Mouse (Mus musculus) layer of hippocampus, adult 2 months (tissue): ENCODE measurements at regions not wholly inside any gene's neighbourhood (a gene's known extent, or its start where the extent isn't known, plus 50 kb on each side); places are given as distances from the start of the nearest gene placed in this dataset.
A peak's percentile ranks its signal among the peaks of the same experiment; 100 is the strongest.
"Not testable (repeated sequence)": the region's sequence is repeated elsewhere in the genome, so short reads cannot be mapped to it uniquely, and the experiment has no call there.

ENCODE experiments used
- DNase-seq, 2 experiments: peaks; one replicate each; pipeline ENCODE4 v3.0.0; 2022; ENCODE audit warnings: low spot score in 2 of 2
- H3K27ac ChIP-seq: fragments of 200-600 bp; 2 replicates; pipeline ENCODE4 v1.8.1; 2022
- H3K4me3 ChIP-seq: fragments of 200-600 bp; 2 replicates; pipeline ENCODE4 v1.8.1; 2022; ENCODE audit warnings: mild to moderate bottlenecking
- CTCF ChIP-seq: fragments of 200-600 bp; conservative IDR thresholded peaks from 2 replicates; pipeline ENCODE4 v1.8.1; 2022; ENCODE audit warnings: antibody characterized with exemption, mild to moderate bottlenecking, moderate library complexity

DNA sequence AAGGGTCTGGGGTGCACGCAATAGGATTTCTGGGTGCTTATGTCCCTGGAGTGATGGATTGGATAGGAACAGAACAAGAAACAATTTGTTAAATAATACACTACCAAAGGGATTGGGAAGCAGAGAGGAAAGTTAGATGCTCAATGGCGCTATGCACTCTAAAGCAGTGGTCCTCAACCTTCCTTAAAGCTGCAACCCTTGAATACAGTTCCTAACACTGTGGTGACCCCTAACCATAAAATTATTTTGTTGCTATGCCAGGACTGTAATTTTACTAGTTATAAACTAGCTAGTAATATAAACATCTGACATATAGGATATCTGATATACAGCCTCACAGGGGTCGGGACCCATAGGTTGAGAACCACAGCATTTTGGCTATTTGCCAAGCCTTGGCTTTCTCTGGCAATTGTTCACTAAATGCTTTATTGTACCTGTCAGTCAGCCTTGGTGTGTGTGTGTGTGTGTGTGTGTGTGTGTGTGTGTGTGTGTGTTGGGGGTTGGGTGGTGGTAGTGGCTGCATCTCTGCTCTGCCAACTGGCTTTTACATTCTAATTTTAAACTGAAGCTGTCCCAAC is 193.8 kb upstream of the Ccdc54 start:
- no peak overlapping the region for H3K4me3 ChIP-seq
- H3K27ac ChIP-seq, result no peak overlapping the region
- TF ChIP-seq CTCF, result no peak
- DNase-seq, result no peak

- TF ChIP-seq CTCF, result no peak
- H3K27ac ChIP-seq, result no peak overlapping the region
- DNase-seq, result no peak
- H3K4me3 ChIP-seq, result no peak overlapping the region
These were observed 193.1 kb upstream of the Ccdc54 start for GRCm38 (mm10) chr16:50783784-50784650.

- Histone ChIP-seq H3K4me3 (no peak overlapping the region), H3K27ac (no peak overlapping the region)
- TF ChIP-seq CTCF, result no peak
- no peak for DNase-seq
These were observed 192.3 kb upstream of the Ccdc54 start for GRCm38 (mm10) chr16:50783240-50783639.

DNA sequence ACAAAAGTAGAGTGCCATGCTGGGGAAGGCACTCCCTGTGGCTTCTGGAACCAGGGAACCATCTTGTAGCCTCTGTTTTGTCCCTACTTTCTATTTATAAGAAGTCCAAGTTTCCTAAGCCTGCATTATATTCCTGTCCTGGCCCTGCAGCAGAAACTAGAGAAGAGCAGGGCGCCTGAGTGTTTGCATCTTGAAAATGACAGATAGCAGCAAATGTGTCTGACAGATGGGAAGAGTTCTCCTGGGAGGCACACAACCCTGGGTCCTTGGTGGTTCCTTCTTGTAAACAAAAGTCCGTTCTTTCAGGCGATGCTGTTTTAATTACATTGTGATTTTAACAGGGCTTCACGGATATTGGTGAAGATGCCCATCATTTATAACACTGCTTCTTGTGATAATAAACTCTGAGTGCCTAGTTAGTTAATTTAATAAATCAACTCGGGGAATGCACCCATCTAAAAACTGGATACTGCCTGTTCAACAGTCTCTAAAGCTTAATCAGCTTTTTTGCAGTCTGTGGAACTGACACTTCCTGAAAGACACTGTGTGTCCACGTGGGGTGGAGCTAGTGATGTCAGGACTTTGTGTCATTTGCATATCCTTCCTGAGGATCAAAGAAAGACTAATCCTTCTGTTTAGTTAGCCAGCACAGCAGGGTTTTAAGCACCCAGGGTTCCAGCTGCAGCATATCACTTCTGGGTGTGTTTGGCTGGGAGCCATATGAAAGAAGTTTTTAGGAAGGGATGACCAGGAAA is 188.3 kb upstream of the Ccdc54 start:
- no peak overlapping the region for H3K27ac ChIP-seq
- H3K4me3 ChIP-seq, result no peak overlapping the region
- no peak for TF ChIP-seq CTCF
- DNase-seq, result no peak

GRCm38 (mm10) chr16:50774699-50775098 is 183.7 kb upstream of the Ccdc54 start:
- not testable (repeated sequence) for H3K27ac ChIP-seq, H3K4me3 ChIP-seq, DNase-seq

DNA sequence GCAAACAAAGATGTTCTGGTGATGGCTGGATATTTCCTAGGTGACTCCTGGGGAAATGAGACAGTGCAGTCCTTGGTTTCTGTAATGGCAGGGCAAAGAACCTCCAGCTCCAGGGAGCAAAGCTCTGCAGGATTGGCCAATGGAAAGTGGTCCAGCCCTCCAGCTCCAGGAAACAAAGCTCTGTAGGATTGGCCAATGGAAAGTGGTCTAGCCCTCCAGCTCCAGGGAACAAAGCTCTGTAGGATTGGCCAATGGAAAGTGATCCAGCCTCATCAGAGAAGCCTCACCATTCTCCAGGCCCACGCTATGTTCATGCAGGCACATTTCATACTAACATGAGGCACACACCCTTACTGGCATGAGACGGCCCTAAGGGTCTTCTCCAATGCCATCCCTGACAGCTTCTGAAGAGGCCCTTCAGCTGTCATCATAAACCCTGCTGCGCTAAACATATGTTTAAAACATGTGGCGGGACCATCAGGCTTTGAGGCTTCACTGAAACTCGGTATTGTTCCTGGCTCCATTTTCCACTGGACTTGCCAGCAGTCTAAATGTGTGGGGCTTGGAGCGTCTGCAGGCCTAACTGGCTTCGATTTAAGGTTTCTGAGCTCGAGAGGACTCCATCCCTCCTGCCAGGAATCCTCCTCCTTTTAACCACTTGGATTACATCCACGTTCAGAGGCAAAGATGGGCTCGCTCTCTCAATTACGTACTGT is 175.3 kb upstream of the Ccdc54 start:
- TF ChIP-seq CTCF, result no peak
- no peak overlapping the region for H3K27ac ChIP-seq
- no peak overlapping the region for H3K4me3 ChIP-seq
- peak; percentile 26 for DNase-seq

DNA sequence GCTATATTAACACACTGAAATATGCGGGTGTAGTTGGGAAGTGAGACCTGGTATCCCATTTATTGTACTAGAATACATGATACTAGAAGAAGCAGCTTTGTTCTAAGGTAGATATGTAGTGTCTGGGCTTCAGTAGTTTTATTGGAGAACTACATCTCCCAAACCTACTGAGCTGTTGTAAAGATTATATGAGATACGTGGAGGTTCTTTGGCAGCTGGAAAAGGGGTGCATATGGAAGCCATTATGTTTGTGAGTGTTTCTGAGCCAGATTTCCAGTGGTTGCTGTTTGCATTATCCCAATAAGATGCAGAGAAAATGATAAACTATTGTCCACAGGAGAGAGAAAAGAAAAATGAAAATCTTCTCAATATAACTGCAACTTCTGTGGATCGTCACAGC is 171.1 kb upstream of the Ccdc54 start:
- no peak overlapping the region for H3K27ac ChIP-seq
- no peak for TF ChIP-seq CTCF
- no peak for DNase-seq
- H3K4me3 ChIP-seq, result no peak overlapping the region

- Histone ChIP-seq H3K27ac (no peak overlapping the region), H3K4me3 (no peak overlapping the region)
- TF ChIP-seq CTCF, result no peak
- no peak for DNase-seq
These were observed 169.0 kb upstream of the Ccdc54 start for GRCm38 (mm10) chr16:50759979-50760378.

DNA sequence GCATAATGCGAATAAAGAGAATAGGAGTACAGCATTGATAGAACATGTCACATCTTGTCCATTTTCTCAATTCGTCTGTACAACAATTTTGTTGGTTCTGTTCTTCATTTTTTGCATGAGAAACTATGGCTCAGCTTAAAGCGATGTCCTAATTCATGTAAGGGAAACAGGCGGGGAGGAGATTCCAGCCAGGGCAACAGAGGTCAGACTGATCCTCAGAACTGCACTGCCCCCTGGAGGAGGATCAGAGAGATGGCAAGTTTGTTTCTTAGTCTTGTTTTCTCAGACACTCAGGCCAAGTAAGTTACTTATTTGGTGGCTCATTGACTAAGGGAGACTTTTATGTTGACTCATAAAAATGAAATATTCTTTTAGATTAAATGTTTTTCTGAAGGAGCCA is 165.7 kb upstream of the Ccdc54 start:
- DNase-seq, result no peak
- peak; percentile 79 for TF ChIP-seq CTCF

GRCm38 (mm10) chr16:50753612-50754389 is 162.8 kb upstream of the Ccdc54 start:
- H3K27ac ChIP-seq, result no peak overlapping the region
- H3K4me3 ChIP-seq, result no peak overlapping the region
- no peak for TF ChIP-seq CTCF

More for the DNA sequence above, 165.7 kb upstream of the Ccdc54 start:
- Histone ChIP-seq H3K27ac (no peak overlapping the region), H3K4me3 (no peak overlapping the region)

DNA sequence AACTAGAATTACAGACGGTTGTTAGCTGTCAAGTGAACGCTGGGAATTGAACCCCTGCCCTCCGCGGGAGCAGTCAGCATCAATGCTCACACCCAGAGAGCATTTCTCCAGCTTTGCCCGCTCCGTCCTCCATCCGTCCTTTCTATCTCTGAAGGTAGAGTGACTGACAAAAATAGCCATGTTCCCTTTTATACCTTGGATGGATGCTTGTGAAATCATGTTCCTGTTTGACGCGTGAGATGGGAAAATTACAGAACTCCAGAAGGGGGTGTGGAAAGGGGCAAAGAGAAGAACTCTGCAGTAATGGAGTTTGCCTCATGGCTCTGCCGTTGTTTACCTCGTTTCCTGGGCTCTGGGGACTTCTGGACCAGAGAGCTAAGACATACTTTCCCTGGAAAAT is 162.1 kb upstream of the Ccdc54 start:
- no peak for TF ChIP-seq CTCF
- H3K4me3 ChIP-seq, result no peak overlapping the region
- H3K27ac ChIP-seq, result no peak overlapping the region; the same call in 1 of the 2 replicates
- no peak for DNase-seq

More at GRCm38 (mm10) chr16:50753612-50754389, 162.8 kb upstream of the Ccdc54 start:
- no peak for DNase-seq

DNA sequence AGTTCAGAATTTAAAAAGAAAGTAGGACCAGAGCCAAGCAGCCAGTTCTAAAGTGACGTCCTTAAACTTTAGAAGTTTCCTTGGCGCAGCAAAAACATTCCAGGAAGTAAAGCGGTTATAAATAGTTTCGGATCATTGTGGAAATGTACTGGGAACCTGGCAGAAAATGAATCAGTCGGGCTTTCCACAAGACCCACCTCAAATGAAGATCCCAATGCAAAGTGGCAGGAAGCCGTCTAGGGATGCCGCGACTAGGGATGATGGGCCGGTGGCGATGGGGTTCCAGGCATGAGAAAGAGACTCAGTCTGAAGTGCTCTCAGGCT is 161.3 kb upstream of the Ccdc54 start:
- TF ChIP-seq CTCF, result no peak
- Histone ChIP-seq H3K4me3 (no peak overlapping the region), H3K27ac (no peak overlapping the region)
- DNase-seq, result no peak
